Mouse (Mus musculus) layer of hippocampus, postnatal 25 days (tissue): ENCODE results near the gene Adra1b. TPM values are rescaled to one million over a fixed set of nuclear protein-coding genes. Genes with fewer than 3 reads are reported as not detected.
A peak's percentile ranks its signal among the peaks of the same experiment; 100 is the strongest.

Experiments used
- DNase-seq, 2 experiments: peaks; one replicate each; pipeline ENCODE4 v3.0.0; 2022; ENCODE audit warnings: mixed read lengths in 2 of 2, low spot score in 1 of 2; ENCODE audit errors: extremely low spot score in 1 of 2
- total RNA-seq, 2 experiments: library from RNA; stranded (reverse); gene quantifications; 2 replicates each; pipeline ENCODE4 v1.2.3; 2021

Gene Adra1b
- total RNA-seq, 2 experiments from 2014 or later: 3.2 to 3.8 TPM

- no peak for DNase-seq
These were observed 74.2 kb downstream of the Adra1b start for GRCm38 (mm10) chr11:43826769-43827168.

- DNase-seq: no peak
These were observed 77.7 kb downstream of the Adra1b start for GRCm38 (mm10) chr11:43823349-43823748.

- no peak for DNase-seq
These were observed 80.2 kb downstream of the Adra1b start for GRCm38 (mm10) chr11:43820552-43821460.

DNA sequence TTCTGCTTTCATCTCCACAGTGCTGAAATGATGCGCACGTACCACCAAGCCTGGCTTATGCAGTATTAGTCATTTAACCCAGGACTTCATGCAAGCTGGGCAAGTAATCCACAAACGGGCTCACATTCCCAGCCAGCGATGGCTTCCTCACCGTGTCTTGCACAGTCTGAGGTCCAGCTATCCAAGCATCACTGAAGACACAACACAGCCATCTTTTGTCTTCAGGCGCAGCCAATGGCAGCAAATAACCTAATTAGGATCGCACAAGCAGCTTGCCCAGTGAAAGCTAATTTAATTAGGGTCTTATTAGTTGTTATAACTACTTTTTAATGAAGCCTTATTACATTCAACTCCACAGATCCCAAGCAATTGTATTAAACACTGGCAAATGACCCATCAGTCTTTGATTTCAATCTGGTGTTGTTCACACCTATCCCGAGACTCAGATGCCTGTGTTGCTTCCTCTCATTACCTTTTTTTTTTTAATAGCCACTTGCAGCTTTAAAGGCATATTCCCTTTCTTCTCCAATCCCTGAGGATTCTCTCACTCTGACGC is 83.6 kb downstream of the Adra1b start:
- no peak for DNase-seq

GRCm38 (mm10) chr11:43812535-43812934 is 88.5 kb downstream of the Adra1b start:
- no peak for DNase-seq

DNA sequence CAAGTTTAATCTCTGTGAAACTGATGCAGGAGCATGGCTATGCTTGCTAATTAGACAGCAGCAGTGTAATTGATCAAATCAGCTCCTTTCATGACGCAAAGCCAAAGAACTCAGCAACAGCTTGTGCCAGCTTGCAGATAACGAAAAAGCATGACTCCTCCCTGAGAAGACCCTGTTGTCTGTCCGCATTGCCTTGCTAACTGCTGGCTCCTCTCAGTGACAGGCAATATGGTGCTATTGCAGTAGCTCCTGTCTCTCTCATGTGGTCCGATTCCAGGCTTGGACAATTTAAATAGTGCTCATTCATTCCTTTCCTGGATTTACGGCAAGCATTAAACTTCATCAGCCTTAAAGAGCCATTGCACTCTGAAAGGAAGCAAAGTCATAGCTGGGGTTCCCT is 93.3 kb downstream of the Adra1b start:
- DNase-seq: no peak

DNA sequence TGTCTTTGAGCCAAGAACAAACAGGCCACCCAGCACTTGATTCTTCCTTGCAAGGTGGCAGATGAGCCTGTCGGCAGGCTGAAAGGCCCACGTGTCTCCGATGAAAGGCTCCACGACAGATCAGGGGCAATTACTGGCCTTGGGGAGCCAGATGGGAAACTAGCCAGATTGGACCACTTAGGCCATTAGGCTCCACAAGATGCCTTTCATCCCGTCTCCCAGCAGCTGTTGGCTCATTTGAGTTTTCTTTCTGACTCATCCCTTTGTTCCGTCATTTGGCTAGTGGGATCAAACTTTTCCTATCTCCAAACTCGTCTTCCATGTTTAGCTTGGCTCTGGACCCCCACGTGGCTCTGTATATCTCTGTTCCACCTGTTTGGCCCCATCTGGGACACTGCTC is 105.0 kb downstream of the Adra1b start:
- no peak for DNase-seq

- DNase-seq: no peak
These were observed 110.6 kb downstream of the Adra1b start for GRCm38 (mm10) chr11:43790446-43790845.

GRCm38 (mm10) chr11:43783772-43784171 is 117.2 kb downstream of the Adra1b start:
- peak; percentile 73 to 89 for DNase-seq

DNA sequence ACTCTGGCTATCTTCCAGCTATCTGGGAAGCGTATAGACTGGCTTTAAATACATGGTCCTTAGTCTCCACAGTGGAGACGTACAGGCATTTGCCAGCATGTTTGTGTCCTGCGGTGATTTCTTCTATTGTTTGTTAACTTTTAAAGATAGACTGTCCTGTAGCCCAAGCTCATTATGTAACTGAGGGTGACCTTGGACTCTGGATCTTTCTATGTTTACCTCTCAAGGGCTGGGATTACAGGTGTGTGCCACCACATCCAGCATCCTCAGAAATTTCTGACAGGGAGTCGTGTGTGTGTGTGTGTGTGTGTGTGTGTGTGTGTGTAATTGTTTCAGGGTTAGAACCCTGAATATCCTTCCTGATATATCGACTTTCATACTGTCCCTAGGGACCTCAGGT is 117.9 kb downstream of the Adra1b start:
- no peak for DNase-seq

- no peak for DNase-seq
These were observed 121.5 kb downstream of the Adra1b start for GRCm38 (mm10) chr11:43779551-43779950.

DNA sequence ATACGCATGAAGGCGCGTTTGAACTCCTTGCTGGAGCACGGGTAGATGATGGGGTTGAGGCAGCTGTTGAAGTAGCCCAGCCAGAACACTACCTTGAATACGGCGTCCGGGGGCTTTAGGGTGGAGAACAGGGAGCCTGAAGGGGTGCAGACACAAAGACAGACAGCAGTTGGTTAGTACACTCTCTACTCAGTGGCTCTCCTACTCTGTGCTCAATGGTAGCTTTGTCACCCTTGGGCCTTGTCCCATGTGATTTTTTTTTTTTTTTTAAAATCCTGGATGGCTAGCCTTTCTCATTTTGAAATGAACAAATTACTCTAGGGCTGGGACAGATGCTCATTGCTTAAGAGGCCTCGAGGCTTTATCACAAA is 124.7 kb downstream of the Adra1b start:
- no peak for DNase-seq

DNA sequence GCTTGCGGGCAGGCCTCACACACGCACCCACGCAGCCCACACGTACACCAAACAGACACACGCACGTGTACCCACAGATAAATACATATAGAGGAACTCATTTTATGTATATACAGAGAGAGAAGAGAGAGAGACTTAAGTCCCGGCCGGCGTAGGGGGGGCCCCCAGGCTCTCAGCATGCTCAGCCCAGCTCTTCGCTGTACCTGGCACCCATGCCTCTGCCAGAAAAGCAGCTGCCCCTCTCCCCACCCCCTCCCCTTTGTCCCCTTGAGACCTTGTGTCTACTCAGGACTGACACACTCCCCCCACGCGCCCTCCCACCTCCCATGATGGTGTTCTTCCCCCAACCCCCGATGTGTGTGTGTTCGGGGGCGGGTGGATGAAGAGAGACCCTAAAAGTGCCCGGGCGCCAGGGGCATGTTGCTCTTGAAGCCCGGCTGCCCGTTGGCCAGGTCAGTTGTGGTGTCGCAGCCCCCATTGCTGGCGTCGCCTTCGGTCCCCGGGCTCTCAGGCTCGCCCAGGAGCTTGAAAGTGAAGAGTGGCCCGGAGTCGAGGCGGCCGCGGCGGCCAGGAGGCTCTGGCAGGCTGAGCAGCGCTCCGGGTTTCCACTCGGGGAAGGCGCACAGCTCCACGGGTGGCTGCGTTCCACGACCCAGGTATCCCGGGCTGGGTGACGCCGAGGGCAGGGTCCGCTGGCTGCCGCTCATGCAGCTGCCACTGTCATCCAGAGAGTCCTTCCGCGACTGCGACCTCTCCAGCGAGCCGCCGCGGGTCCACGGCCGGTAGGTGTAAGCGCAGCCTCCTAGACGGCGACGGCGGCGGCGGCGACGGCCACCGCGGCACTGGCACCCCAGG is 125.3 kb downstream of the Adra1b start:
- DNase-seq: no peak

DNA sequence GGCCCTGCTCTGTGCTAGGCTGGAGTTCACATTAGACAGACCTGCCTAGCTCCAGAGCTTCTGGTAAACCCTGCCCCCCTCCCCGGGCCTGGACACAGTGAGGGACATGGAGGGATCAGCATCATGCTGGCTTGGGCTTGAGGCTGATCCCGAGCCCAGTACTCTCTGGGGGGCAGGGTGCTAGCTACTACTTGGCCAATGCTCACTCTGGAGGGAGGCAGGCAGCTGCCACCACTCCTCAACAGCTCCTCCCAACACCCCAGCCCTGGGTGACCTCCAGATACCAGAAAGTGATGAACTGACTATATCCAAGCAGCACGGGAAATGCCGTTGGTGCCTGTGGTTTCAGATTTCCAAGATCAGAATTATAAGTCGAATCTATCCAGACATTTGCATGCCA is 127.3 kb downstream of the Adra1b start:
- no peak for DNase-seq

DNA sequence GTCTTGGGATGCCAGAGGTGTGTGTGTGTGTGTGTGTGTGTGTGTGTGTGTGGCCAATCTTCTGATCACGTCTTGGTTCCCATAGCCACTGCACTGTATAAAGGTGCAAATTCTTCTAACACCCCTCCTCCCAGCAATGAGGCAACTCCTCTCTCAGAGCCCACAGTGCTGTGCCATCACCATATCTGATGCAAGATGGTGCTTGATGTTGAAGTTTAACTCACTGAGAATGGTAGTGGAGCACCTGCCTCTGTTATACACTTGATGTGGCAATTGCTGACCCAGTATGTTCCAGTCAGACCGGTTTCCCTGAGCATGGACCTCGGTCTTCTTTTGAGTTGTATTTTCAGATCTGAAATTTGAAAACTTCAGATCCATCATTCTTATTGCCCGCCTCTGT is 130.9 kb downstream of the Adra1b start:
- DNase-seq: no peak

GRCm38 (mm10) chr11:43767749-43768148 is 133.3 kb downstream of the Adra1b start:
- no peak for DNase-seq

GRCm38 (mm10) chr11:43766922-43767648 is 133.9 kb downstream of the Adra1b start:
- peak; percentile 65 to 74 for DNase-seq

DNA sequence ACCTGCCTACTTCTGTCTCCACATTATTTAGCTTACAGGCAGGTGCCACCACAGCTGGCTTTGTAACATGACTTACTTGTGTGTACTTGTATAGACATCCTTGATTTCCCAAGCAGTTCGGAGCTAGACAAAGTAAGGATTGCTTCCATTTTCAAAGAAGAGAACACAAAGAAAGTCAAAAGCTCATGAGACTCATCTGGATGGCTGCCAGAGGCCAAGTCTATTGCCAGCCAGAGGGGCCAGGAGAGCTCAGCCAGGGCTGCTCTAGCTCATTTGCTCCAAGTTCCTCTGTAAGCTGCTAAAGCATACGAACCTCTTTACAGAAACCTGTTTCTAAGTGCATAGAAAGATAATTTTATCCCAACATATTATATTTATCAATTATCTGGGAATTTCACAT is 142.6 kb downstream of the Adra1b start:
- DNase-seq: no peak

- no peak for DNase-seq
These were observed 145.6 kb downstream of the Adra1b start for GRCm38 (mm10) chr11:43755411-43755810.

- no peak for DNase-seq
These were observed 146.4 kb downstream of the Adra1b start for GRCm38 (mm10) chr11:43754568-43754967.
